Mouse (Mus musculus) cortical plate, adult 2 months (tissue): Measurements from ENCODE around the gene Frmd4a. TPM values are rescaled to one million over a fixed set of nuclear protein-coding genes. Genes with fewer than 3 reads are reported as not detected.

Experiments used
- H3K27ac ChIP-seq: fragments of 200-500 bp; 2 replicates; pipeline ENCODE4 v1.5.1; 2012; ENCODE audit warnings: low read length, control low read depth, inconsistent platforms; ENCODE audit not compliant: insufficient read depth
- H3K4me1 ChIP-seq: fragments of 200-500 bp; 2 replicates; pipeline ENCODE4 v1.6.1; 2011; ENCODE audit warnings: low read length; ENCODE audit not compliant: control insufficient read depth, insufficient read depth
- H3K4me3 ChIP-seq: fragments of 200-500 bp; 2 replicates; pipeline ENCODE4 v1.5.1; 2011; ENCODE audit warnings: mild to moderate bottlenecking, low read length, control low read depth; ENCODE audit not compliant: insufficient read depth
- CTCF ChIP-seq: fragments of 200-500 bp; IDR thresholded peaks from 2 replicates; pipeline ENCODE4 v1.5.1; 2011; ENCODE audit warnings: mild to moderate bottlenecking, control low read depth, low read length; ENCODE audit not compliant: insufficient read depth; ENCODE audit errors: extremely low read depth
- POLR2A ChIP-seq: fragments of 200-500 bp; IDR thresholded peaks from 2 replicates; pipeline ENCODE4 v1.6.1; 2011; ENCODE audit warnings: mild to moderate bottlenecking, low read length, control low read depth; ENCODE audit not compliant: insufficient read depth; ENCODE audit errors: extremely low read depth
- polyA plus RNA-seq: library from polyadenylated mRNA; depleted of rRNA; stranded (reverse); fragments of >200 nt; gene quantifications from 2 replicates; pipeline ENCODE4 v1.2.3, GENCODE M21; 2012

The Frmd4a gene
- polyA plus RNA-seq, 1 experiment = 33.9 TPM

DNA sequence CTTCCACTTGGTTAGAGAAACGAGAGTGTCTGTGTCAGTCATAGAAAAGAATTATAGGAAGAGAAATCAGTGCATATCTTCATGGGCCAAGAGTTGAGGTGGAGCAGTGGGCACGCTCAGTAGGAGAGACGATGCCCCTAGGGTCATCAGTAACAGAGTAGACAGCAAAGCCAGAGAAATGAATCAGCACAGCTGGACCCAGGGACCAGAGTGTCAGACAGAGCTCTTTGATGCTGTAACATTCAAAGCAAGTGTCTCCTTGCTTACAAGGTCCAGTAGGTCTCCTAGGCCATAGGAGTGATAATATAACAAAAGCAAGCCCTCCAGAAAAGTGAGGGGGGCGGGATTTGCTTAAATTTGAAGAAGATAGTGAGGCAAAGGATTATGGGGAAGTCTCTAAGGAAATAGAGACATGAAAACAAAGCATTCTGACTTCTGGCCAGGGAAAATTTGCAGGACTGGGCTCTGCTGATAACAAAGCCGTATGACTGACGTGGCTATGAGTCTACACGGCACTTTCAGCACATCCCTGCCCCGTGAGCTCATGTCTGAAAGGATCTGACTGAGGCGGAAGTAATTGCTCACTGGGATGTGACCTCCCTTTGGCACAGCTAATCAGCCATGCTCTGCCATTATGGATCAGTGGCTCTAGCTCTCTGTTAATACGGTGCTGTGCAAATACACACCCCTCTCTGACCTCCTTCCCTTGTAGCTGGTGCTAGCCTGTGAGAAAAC lies 243.0 kb downstream of the Frmd4a start:
- Histone ChIP-seq H3K27ac (no peak overlapping the region), H3K4me3 (no peak overlapping the region), H3K4me1 (no peaks in the 10 kb centered on the region)
- TF ChIP-seq CTCF (no peak), POLR2A (no peak)

DNA sequence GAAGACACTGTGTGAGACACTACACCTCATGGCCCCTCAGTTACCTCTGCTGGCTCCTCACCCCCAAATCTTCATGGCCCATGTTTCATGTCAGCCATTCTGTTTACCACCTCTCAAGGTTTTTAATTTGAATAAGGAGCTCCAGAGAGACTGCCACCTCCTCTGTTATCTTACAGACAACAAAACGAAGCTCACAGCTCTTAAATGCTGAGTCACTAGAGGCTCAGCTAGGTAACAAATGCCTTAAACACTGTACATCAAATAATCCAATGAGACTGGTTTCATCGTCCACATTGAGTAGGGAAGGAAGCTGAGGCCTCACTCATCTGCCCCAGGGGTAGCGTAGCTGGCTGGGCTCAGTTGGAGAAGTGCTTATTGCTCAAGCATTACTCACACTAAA lies 245.2 kb downstream of the Frmd4a start:
- Histone ChIP-seq H3K4me3 (no peak overlapping the region), H3K27ac (no peak overlapping the region), H3K4me1 (peaks cover 3% of the 10 kb centered on the region)
- no peak for TF ChIP-seq POLR2A
- no peak for TF ChIP-seq CTCF

DNA sequence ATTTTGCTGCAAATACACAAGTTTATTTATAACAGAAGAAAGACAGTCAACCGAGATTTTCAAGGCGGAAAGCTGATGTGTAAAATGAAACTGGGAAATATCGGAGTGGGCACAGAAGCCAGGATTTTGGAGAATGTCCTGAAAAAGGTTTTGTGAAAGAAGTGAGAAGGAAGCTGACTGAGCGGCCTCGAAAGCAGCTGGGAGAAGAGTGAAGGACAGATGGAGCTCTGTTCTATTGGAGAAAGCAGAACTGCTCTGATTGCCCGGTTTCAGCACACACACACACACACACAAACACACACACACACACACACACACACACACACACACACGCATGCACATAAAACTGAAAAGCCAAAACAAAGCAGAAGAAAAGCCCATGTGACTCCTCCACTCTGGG lies 249.9 kb downstream of the Frmd4a start:
- Histone ChIP-seq H3K27ac (no peak overlapping the region), H3K4me1 (peaks cover 3% of the 10 kb centered on the region), H3K4me3 (no peak overlapping the region)
- TF ChIP-seq CTCF (no peak), POLR2A (no peak)

DNA sequence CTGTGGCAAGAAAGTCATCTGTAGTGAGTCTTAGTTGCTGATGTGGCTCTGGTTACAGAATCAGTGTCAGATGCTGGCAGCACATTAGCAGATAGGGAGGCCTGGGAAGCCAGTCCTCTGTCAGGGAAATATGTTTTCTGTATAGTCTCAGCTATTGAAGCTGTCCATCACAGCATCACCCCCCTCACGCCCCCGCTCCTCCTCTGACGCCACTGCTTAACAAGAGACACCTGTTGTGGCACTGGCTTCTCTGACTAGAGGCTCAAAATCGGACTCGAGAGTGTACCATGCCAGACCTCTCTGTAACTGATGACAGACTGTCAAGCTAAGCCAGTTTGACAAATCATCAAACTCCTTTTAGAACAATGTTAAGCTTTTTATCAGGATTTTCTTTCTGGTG lies 265.3 kb downstream of the Frmd4a start:
- no peak overlapping the region for H3K27ac ChIP-seq
- TF ChIP-seq CTCF (no peak), POLR2A (no peak)
- peaks cover 5% of the 10 kb centered on the region for H3K4me1 ChIP-seq
- H3K4me3 ChIP-seq = no peak overlapping the region

DNA sequence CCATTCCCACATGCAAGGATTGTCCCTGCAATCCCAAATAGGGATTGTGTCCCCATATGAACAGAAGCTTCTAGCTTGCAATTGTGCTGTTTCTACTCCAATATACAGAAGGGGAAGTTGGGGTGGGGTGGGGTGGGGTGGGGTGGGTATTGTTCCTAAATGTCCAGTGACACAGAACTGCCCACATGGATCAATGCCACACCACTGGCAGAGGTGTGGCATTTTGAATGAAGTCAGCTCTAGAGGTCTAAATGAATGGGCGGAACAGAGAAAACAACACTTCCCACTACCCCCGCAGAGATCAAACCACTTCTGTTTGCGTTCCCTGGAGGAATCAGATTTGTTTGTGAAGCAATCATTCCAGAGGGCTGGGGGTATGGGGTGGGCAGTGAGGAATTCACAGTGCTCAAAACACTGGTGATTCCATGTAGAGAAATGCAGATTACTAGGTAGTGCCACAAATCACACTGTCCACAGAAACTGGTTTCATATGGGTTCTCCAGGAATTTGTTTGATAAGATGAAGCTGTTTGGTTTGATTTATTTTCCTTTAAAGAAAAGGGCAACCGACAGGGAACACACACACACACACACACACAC lies 268.3 kb downstream of the Frmd4a start:
- peaks cover 5% of the 10 kb centered on the region for H3K4me1 ChIP-seq
- no peak overlapping the region for H3K27ac ChIP-seq
- H3K4me3 ChIP-seq = no peak overlapping the region
- TF ChIP-seq CTCF = no peak
- no peak for TF ChIP-seq POLR2A

DNA sequence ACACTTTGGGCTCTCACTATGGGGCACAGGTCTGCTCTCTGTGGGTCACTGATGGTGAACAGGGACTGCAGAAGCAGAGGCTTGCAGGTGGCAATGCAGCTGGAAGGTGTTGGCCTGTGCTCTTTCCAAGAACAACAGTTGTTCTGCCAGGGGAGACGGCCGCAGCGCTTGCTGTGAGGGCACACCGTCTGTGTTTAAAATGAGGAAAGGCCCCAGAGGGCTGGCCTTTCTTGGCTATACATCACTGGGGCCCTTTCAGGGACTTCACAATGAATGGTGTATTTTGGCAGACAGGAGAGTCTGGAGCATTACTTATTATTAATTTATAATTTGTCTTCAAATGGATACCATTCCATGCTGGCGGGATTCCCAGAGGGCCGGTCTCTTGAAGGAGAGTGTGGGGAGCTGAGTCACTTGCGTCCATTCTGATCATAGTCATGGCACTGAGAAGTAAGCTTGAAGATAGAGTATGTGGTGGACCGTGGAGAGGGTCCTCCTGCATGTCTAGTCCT lies 268.9 kb downstream of the Frmd4a start:
- no peak for TF ChIP-seq POLR2A
- TF ChIP-seq CTCF = no peak
- Histone ChIP-seq H3K27ac (no peak overlapping the region), H3K4me1 (peaks cover 6% of the 10 kb centered on the region), H3K4me3 (no peak overlapping the region)

DNA sequence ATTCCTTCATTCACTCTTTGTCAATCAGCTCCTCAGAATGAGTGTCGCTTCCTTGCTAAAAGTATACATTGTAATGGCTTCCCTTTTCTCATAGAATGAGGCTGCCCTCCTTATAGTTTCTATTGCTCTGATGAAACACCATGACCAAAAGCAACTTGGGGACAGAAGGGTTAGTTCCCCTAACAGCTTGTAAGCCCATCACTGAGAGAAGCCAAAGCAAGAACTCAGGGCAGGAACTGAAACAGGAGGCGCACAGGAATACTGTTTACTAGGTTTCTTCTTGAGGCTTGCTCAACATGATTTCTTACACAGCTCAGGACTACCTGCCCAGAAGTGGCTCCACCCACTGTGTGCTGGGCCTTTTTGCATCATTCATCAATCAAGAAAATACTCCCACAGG lies 273.0 kb downstream of the Frmd4a start:
- TF ChIP-seq CTCF (no peak), POLR2A (no peak)
- H3K4me3 ChIP-seq = no peak overlapping the region
- no peak overlapping the region for H3K27ac ChIP-seq
- H3K4me1 ChIP-seq = peaks cover 6% of the 10 kb centered on the region

DNA sequence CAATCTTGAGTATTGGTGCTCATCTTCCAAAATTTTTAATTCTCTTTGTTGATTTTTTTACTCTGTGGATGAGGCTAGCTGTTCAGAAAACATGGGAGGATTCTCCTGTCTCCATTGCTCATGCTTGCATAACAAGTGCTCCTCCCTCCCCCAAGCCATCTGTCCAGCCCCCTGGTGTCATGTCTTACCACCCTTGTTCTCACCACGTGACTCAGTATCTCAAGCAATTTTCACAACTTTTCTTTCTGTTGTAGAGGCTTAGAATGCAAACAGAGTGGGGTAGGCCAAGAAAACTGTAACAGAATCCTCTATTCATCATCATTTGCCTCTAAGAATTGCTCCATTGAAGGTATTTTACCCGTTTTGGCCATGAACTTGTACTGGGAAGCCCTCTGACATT lies 273.6 kb downstream of the Frmd4a start:
- no peak for TF ChIP-seq CTCF
- TF ChIP-seq POLR2A = no peak
- Histone ChIP-seq H3K4me1 (peaks cover 6% of the 10 kb centered on the region), H3K27ac (no peak overlapping the region), H3K4me3 (no peak overlapping the region)

DNA sequence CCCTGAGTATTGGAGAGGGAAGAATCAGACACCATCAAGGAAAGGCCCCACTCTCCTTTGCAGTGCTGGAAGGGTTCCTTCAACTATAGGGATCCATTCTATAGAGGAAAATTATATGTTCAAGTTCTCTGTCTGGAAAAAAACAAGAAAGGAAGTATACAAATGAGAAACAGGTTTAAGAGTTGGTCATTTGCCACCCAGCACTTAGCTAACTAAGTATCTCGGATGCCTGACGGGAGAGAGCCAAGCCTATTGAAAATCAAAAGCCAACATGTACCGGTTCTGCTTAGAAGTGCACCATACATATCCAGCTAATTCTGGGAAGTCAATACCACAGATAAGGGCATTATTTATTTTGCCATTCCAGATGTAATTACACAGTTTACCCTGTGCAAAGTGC lies 274.2 kb downstream of the Frmd4a start:
- no peak for TF ChIP-seq CTCF
- no peak for TF ChIP-seq POLR2A
- Histone ChIP-seq H3K4me1 (peaks cover 5% of the 10 kb centered on the region), H3K27ac (no peak overlapping the region), H3K4me3 (no peak overlapping the region)

DNA sequence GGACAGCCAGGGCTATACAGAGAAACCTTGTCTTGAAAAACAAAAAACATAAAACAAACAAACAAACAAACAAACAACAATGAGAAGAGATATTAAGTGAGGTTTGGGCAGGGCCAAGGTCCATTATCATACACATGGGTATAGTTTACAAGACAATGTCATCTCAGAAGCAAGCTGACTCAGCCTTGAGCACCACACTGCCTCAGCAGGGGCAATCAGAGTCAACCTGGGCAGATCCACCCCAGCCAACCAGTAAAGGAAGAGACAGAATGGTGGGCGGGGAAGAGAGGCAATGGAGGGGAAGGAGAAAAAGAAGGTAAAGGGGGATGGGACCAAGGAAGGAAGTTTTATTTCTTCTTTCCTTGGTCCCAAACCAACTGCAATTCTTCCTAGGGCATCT lies 276.2 kb downstream of the Frmd4a start:
- TF ChIP-seq CTCF = no peak
- no peak for TF ChIP-seq POLR2A
- Histone ChIP-seq H3K4me1 (peaks cover 2% of the 10 kb centered on the region; the same call in 1 of the 2 replicates), H3K27ac (no peak overlapping the region), H3K4me3 (no peak overlapping the region)
